Mouse (Mus musculus) G1E (cell line): ENCODE measurements around the gene Tmcc3.

ENCODE experiments used
- CTCF ChIP-seq: IDR thresholded peaks from 2 replicates; pipeline ENCODE4 v1.5.1; 2012; ENCODE audit warnings: low read depth, low read length, inconsistent platforms, mixed read lengths
- GATA1 ChIP-seq: IDR thresholded peaks from 2 replicates; pipeline ENCODE4 v1.6.1; 2012; ENCODE audit warnings: borderline replicate concordance, low read length, inconsistent platforms, mixed read lengths
- POLR2AphosphoS5 ChIP-seq: IDR thresholded peaks from 2 replicates; pipeline ENCODE4 v1.6.1; 2012; ENCODE audit warnings: low read depth, low read length, inconsistent platforms; ENCODE audit not compliant: insufficient replicate concordance
- TAL1 ChIP-seq: conservative IDR thresholded peaks from 2 replicates; pipeline ENCODE4 v1.6.1; 2012; ENCODE audit warnings: low read depth, low read length, inconsistent platforms, mixed read lengths

DNA sequence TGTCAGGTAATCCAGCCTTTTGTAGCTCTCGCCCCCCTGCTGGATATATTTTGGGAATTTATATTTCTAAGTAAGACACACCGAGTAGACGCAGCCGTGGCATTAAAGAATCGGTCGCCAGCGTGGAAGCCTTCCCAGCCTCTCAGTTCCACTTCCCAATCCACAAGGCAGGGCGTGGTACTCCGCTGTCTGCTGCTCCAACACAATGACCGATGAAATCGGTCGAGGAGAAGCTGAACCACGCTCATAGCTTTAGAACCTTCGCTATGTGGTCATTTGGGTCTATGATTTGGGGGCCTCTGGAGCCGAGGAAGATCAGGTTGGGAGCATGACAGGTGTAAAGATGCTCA, 115.1 kb downstream of the Tmcc3 start:
- TF ChIP-seq CTCF (no peak), POLR2AphosphoS5 (no peak), TAL1 (no peak), GATA1 (no peak)
